Mouse (Mus musculus) small intestine, adult 2 months (tissue): ENCODE measurements at regions not wholly inside any gene's neighbourhood (a gene's known extent, or its start where the extent isn't known, plus 50 kb on each side); places are given as distances from the start of the nearest gene placed in this dataset.

ENCODE experiments used
- H3K27ac ChIP-seq: fragments of 200-500 bp; 2 replicates; pipeline ENCODE4 v1.5.1; 2012; ENCODE audit warnings: low read depth, low read length, control low read depth, inconsistent platforms; ENCODE audit not compliant: insufficient read depth
- H3K27me3 ChIP-seq: fragments of 200-500 bp; 2 replicates; pipeline ENCODE4 v1.6.1; 2012; ENCODE audit warnings: mild to moderate bottlenecking, moderate library complexity, low read length, inconsistent platforms; ENCODE audit not compliant: control insufficient read depth, insufficient read depth
- H3K36me3 ChIP-seq: fragments of 200-500 bp; 2 replicates; pipeline ENCODE4 v1.6.1; 2012; ENCODE audit warnings: mild to moderate bottlenecking, low read length, control low read depth, inconsistent platforms; ENCODE audit not compliant: control insufficient read depth, insufficient read depth
- H3K4me1 ChIP-seq: fragments of 200-500 bp; 2 replicates; pipeline ENCODE4 v1.6.1; 2012; ENCODE audit warnings: low read length, inconsistent platforms, mixed read lengths; ENCODE audit not compliant: control insufficient read depth, insufficient read depth, insufficient read length
- H3K4me3 ChIP-seq: fragments of 200-500 bp; 2 replicates; pipeline ENCODE4 v1.5.1; 2012; ENCODE audit warnings: low read depth, mild to moderate bottlenecking, control low read depth, inconsistent platforms, low read length, moderate library complexity
- CTCF ChIP-seq: fragments of 200-500 bp; IDR thresholded peaks from 2 replicates; pipeline ENCODE4 v1.5.1; 2012; ENCODE audit warnings: low read depth, mild to moderate bottlenecking, control low read depth, inconsistent platforms, low read length, moderate library complexity, mixed read lengths; ENCODE audit not compliant: insufficient replicate concordance, insufficient read length; ENCODE audit errors: extremely low read depth
- POLR2A ChIP-seq: fragments of 200-500 bp; IDR thresholded peaks from 2 replicates; pipeline ENCODE4 v1.6.1; 2012; ENCODE audit warnings: low read depth, mild to moderate bottlenecking, control low read depth, inconsistent platforms, low read length, moderate library complexity
- WGBS: fragments of 180-500 bp; shearing (Covaris S2); methylation state at CpG from one replicate; pipeline ENCODE4 v1.1.7; 2018; 5-methylcytosine and 5-hydroxymethylcytosine counted together

- H3K36me3 ChIP-seq, result no peaks in the 10 kb centered on the region
- 84% methylated on average over 7 of the region's 7 CpGs for WGBS
- no peak overlapping the region for H3K27ac ChIP-seq
- no peak overlapping the region for H3K4me3 ChIP-seq
- no peaks in the 10 kb centered on the region for H3K4me1 ChIP-seq
- no peaks in the 10 kb centered on the region for H3K27me3 ChIP-seq
- no peak for TF ChIP-seq CTCF
- no peak for TF ChIP-seq POLR2A
Observed at GRCm38 (mm10) chr16:55379996-55380395, 82.2 kb upstream of the Zpld1 start.

GRCm38 (mm10) chr16:55379189-55379588, 81.4 kb upstream of the Zpld1 start:
- Histone ChIP-seq H3K4me3 (no peak overlapping the region), H3K4me1 (no peaks in the 10 kb centered on the region), H3K36me3 (no peaks in the 10 kb centered on the region), H3K27me3 (no peaks in the 10 kb centered on the region), H3K27ac (no peak overlapping the region)
- no peak for TF ChIP-seq POLR2A
- no peak for TF ChIP-seq CTCF

DNA sequence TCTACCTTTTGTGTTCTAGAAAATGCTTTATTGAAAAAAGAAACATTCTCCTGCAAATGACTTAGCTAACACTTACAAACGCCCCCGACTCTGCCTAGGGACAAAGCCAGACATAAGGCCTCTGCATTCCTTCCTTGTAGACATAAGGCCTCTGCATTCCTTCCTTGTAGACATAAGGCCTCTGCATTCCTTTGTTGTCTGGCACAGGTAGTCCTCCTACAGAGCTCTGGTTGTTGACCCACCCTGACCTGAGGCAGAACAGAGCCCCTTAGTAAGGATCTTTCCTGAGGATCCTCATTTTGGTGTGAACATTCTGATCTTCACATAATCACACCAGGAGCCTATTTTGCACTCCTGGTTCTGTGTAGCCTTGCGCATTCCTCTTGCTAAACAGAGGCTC, 80.9 kb upstream of the Zpld1 start:
- H3K27me3 ChIP-seq, result no peaks in the 10 kb centered on the region
- 41% methylated on average over 3 of the region's 3 CpGs for WGBS
- no peaks in the 10 kb centered on the region for H3K4me1 ChIP-seq

GRCm38 (mm10) chr16:55375922-55376321, 78.1 kb upstream of the Zpld1 start:
- Histone ChIP-seq H3K4me1 (no peaks in the 10 kb centered on the region), H3K36me3 (no peaks in the 10 kb centered on the region), H3K4me3 (no peak overlapping the region), H3K27me3 (no peaks in the 10 kb centered on the region), H3K27ac (no peak overlapping the region)
- no peak for TF ChIP-seq POLR2A
- TF ChIP-seq CTCF, result no peak
- 87% methylated on average over 3 of the region's 3 CpGs for WGBS

More for the DNA sequence above, 80.9 kb upstream of the Zpld1 start:
- H3K4me3 ChIP-seq, result no peak overlapping the region
- TF ChIP-seq CTCF (no peak), POLR2A (no peak)
- no peaks in the 10 kb centered on the region for H3K36me3 ChIP-seq
- H3K27ac ChIP-seq, result no peak overlapping the region

DNA sequence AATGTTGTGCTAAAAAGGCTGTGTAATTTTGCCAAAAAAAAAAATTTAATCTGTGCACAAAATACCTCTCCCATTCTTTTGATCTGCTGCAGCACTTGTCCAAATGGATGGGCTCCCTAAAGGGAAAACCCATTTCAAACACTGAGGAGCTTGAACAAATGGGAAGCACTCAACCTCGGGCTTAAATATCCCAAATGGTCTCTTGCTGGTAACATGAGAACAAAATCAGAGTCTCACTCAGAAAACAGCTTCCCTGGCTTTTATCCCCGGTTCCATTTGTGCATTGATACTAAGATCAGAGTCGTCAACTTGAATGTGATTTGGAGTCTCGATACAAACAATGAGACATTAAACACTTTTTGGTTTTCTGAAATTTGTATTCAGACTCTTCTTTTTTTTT, 59.9 kb upstream of the Zpld1 start:
- WGBS, result 71% methylated on average over 4 of the region's 4 CpGs
- Histone ChIP-seq H3K4me3 (no peak overlapping the region), H3K27me3 (no peaks in the 10 kb centered on the region), H3K4me1 (no peaks in the 10 kb centered on the region), H3K27ac (no peak overlapping the region), H3K36me3 (no peaks in the 10 kb centered on the region)
- TF ChIP-seq CTCF, result no peak

- Histone ChIP-seq H3K36me3 (no peaks in the 10 kb centered on the region), H3K27ac (no peak overlapping the region), H3K4me1 (no peaks in the 10 kb centered on the region), H3K4me3 (no peak overlapping the region), H3K27me3 (no peaks in the 10 kb centered on the region)
- TF ChIP-seq CTCF (no peak), POLR2A (no peak)
- 82% methylated on average over 3 of the region's 3 CpGs for WGBS
Observed at GRCm38 (mm10) chr16:55356097-55356496, 58.3 kb upstream of the Zpld1 start.
